Mouse (Mus musculus) CH12.LX (cell line): ENCODE measurements at regions not wholly inside any gene's neighbourhood (a gene's known extent, or its start where the extent isn't known, plus 50 kb on each side); places are given as distances from the start of the nearest gene placed in this dataset.

ENCODE experiments used
- DNase-seq: peaks from one replicate; pipeline ENCODE4 v3.0.0-alpha.2; 2013; ENCODE audit errors: extremely low read depth
- H3K27ac ChIP-seq: 2 replicates; pipeline ENCODE4 v1.5.1; 2012; ENCODE audit warnings: low read depth, mild to moderate bottlenecking, control low read depth, moderate library complexity; ENCODE audit not compliant: insufficient read depth
- H3K27me3 ChIP-seq: replicated peaks from 2 replicates; pipeline ENCODE3; 2012; ENCODE audit warnings: inconsistent platforms
- H3K36me3 ChIP-seq, 2 experiments: replicated peaks in 1 of 2; 2 replicates each; pipeline versions ENCODE3 to v1.6.1; 2012; ENCODE audit warnings: inconsistent platforms in 1 of 2, low read length in 1 of 2, mild to moderate bottlenecking in 1 of 2, mixed read lengths in 1 of 2, moderate library complexity in 1 of 2; ENCODE audit not compliant: control insufficient read depth in 1 of 2, insufficient read depth in 1 of 2
- H3K4me1 ChIP-seq, 2 experiments: 2 replicates each; pipeline ENCODE4 v1.6.1; 2012; ENCODE audit warnings: inconsistent platforms in 1 of 2, moderate library complexity in 1 of 2; ENCODE audit not compliant: insufficient read depth in 2 of 2, control insufficient read depth in 1 of 2
- H3K4me2 ChIP-seq: 2 replicates; pipeline ENCODE4 v1.6.1; 2012; ENCODE audit warnings: low read depth, mild to moderate bottlenecking, control low read depth; ENCODE audit not compliant: poor library complexity, insufficient read depth, severe bottlenecking
- H3K4me3 ChIP-seq, 3 experiments: fragments of 150-350 bp in 1 of 3; sonication (generic) in 1 of 3; replicated peaks in 1 of 3; 2 replicates each; pipeline versions ENCODE3 to v1.5.1; 2011 to 2012; ENCODE audit warnings: low read depth in 2 of 3, low read length in 2 of 3, mild to moderate bottlenecking in 2 of 3, moderate library complexity in 2 of 3, control low read depth in 1 of 3, improper control_type of control experiment in 1 of 3, inconsistent platforms in 1 of 3, mixed read lengths in 1 of 3; ENCODE audit not compliant: poor library complexity in 1 of 3
- H3K79me2 ChIP-seq: replicated peaks from 2 replicates; pipeline ENCODE4 v1.6.1; 2012; ENCODE audit warnings: mild to moderate bottlenecking, moderate library complexity; ENCODE audit not compliant: control insufficient read depth, poor library complexity, insufficient read depth, severe bottlenecking; ENCODE audit errors: extremely low read depth
- H3K9ac ChIP-seq: 2 replicates; pipeline ENCODE4 v1.6.1; 2012; ENCODE audit warnings: low read depth, mild to moderate bottlenecking, control low read depth, moderate library complexity; ENCODE audit not compliant: insufficient read depth
- H3K9me3 ChIP-seq: replicated peaks from 2 replicates; pipeline ENCODE3; 2012; ENCODE audit warnings: low read length, inconsistent platforms, mixed read lengths
- EP300 ChIP-seq: IDR thresholded peaks from 2 replicates; pipeline ENCODE4 v1.6.1; 2011; ENCODE audit warnings: low read length, improper control_type of control experiment
- IRF4 ChIP-seq: IDR thresholded peaks from 2 replicates; pipeline ENCODE4 v1.6.1; 2014; ENCODE audit warnings: low read depth, mild to moderate bottlenecking, inconsistent platforms, low read length, improper control_type of control experiment
- JUN ChIP-seq: IDR thresholded peaks from 2 replicates; pipeline ENCODE4 v1.6.1; 2011; ENCODE audit warnings: low read depth, mild to moderate bottlenecking, low read length, improper control_type of control experiment, moderate library complexity; ENCODE audit not compliant: insufficient read depth
- JUND ChIP-seq: conservative IDR thresholded peaks from 2 replicates; pipeline ENCODE4 v1.6.1; 2011; ENCODE audit warnings: low read depth, low read length, improper control_type of control experiment
- KAT2A ChIP-seq: IDR thresholded peaks from 2 replicates; pipeline ENCODE4 v1.6.1; 2012; ENCODE audit warnings: low read length, improper control_type of control experiment, inconsistent platforms; ENCODE audit not compliant: insufficient replicate concordance
- MAX ChIP-seq: IDR thresholded peaks from 2 replicates; pipeline ENCODE4 v1.6.1; 2011; ENCODE audit warnings: low read length, improper control_type of control experiment
- MAZ ChIP-seq: IDR thresholded peaks from 2 replicates; pipeline ENCODE4 v1.6.1; 2012; ENCODE audit warnings: low read depth, mild to moderate bottlenecking, inconsistent platforms, low read length, improper control_type of control experiment, moderate library complexity
- MXI1 ChIP-seq: IDR thresholded peaks from 2 replicates; pipeline ENCODE4 v1.6.1; 2011; ENCODE audit warnings: mild to moderate bottlenecking, low read depth, low read length, improper control_type of control experiment
- PAX5 ChIP-seq: IDR thresholded peaks from 2 replicates; pipeline ENCODE4 v1.6.1; 2012; ENCODE audit warnings: low read length, inconsistent platforms, mixed read lengths
- POLR2AphosphoS2 ChIP-seq: IDR thresholded peaks from 2 replicates; pipeline ENCODE4 v1.6.1; 2011; ENCODE audit warnings: low read depth, low read length, improper control_type of control experiment
- RAD21 ChIP-seq: IDR thresholded peaks from 2 replicates; pipeline ENCODE4 v1.6.1; 2011; ENCODE audit warnings: low read depth, mild to moderate bottlenecking, low read length, improper control_type of control experiment, moderate library complexity
- TBP ChIP-seq: conservative IDR thresholded peaks from 2 replicates; pipeline ENCODE4 v1.6.1; 2011; ENCODE audit warnings: low read depth, low read length, improper control_type of control experiment
- TCF12 ChIP-seq: IDR thresholded peaks from 2 replicates; pipeline ENCODE4 v1.6.1; 2014; ENCODE audit warnings: low read depth, mild to moderate bottlenecking, inconsistent platforms, low read length, improper control_type of control experiment
- UBTF ChIP-seq: IDR thresholded peaks from 2 replicates; pipeline ENCODE4 v1.6.1; 2012; ENCODE audit warnings: low read depth, mild to moderate bottlenecking, inconsistent platforms, low read length, improper control_type of control experiment, moderate library complexity
- USF1 ChIP-seq: IDR thresholded peaks from 2 replicates; pipeline ENCODE4 v1.6.1; 2014; ENCODE audit warnings: low read depth, mild to moderate bottlenecking, inconsistent platforms, low read length, improper control_type of control experiment
- USF2 ChIP-seq: conservative IDR thresholded peaks from 2 replicates; pipeline ENCODE4 v1.6.1; 2011; ENCODE audit warnings: low read depth, low read length, improper control_type of control experiment
- ZC3H11A ChIP-seq: IDR thresholded peaks from 2 replicates; pipeline ENCODE4 v1.6.1; 2012; ENCODE audit warnings: low read depth, mild to moderate bottlenecking, inconsistent platforms, low read length, improper control_type of control experiment
- dilution Hi-C: fragments of 300-500 bp; cut with MboI; formaldehyde crosslinking; loops from 2 replicates; pipeline ENCODE4 v1.14.3; 2020; ENCODE audit warnings: low sequenced_read_pairs; ENCODE audit not compliant: extremely low pct_unique_long_range_greater_than_20kb, extremely low pct_ligation_motif_present
- in situ Hi-C: fragments of 300-500 bp; cut with MboI; formaldehyde crosslinking; loops from 3 replicates; pipeline ENCODE4 v1.14.3; 2019; ENCODE audit warnings: low sequenced_read_pairs, low pct_ligation_motif_present, low pct_unique_long_range_greater_than_20kb, mixed read lengths

DNA sequence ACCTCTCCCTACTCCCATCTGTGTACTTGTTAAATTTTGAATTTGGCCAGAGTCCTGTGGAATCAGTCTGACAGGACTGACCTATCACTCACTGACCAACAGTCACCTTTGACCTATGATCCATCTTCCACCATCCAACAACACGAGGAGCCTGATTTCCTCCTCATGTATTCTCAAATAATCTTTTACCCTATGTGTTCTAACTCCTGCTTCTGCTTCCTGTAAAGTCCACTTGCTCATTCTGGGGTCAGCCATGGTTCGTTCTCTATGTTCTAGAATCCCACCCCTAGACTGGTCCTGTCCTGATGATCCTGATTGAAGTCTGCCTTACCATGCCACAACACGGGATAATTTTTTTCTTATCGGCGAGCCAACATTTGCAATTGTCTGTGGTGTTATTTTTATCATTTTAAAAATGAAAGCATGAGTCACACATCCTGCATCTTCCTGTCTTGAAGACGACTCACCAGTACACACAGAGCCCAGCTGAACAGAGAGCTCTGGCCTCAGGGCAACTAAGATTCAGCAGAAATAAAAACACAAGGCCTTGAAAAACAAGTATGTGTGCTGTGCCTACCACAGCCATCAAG lies 86.8 kb upstream of the Nbea start:
- Histone ChIP-seq H3K9ac (no peak overlapping the region), H3K4me3 (no peak overlapping the region), H3K36me3 (no peaks in the 10 kb centered on the region), H3K27me3 (no peaks in the 10 kb centered on the region), H3K4me2 (no peak overlapping the region), H3K27ac (no peak overlapping the region), H3K4me1 (no peaks in the 10 kb centered on the region), H3K79me2 (no peaks in the 10 kb centered on the region)
- DNase-seq, result no peak
- dilution Hi-C loops, result no loop called here
- TF ChIP-seq RAD21 (no peak), TBP (no peak), KAT2A (no peak), EP300 (no peak), JUND (no peak), JUN (no peak)
- TF ChIP-seq, all 38 proteins: peak for 0
- H3K9me3 ChIP-seq, result peaks cover 40% of the 10 kb centered on the region
- in situ Hi-C loops, result no loop called here

DNA sequence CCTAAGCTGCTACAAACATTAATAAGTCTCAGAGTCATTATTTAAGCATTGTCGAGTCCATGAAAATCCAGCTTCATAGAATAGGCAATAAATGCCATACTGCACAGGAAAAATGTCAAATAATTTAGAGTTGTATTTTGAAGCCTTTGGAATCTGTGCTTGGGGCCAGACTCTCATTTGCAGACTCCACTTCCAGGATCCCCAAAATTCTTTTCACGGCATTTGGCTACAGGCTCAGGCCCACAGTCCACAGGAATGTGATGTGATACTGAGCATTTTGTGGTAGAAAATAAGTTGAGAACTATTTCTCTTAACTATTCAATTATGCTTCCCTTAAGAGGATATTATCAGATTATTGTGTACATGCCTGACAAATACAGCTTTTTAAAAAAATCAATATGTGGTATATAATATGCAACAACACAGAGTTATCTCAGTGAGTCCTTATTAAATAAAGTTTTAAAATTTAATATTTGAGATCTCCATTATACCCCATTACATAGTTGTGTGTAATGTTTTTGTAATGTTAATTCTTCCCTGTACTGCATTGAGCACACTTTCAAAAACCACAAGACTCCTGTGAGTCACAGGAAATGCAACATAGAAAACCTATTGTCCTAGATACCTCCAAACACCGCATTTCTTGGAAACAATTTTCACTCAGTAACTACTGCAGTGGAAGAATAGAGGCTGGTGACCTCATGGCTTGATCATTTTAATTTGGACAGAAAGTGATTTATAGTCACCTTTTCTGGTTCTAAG lies 78.5 kb upstream of the Nbea start:
- H3K4me3 ChIP-seq, result no peak overlapping the region
- in situ Hi-C loops, result no loop called here
- H3K9me3 ChIP-seq, result peaks cover 47% of the 10 kb centered on the region
- H3K9ac ChIP-seq, result no peak overlapping the region
- H3K4me2 ChIP-seq, result no peak overlapping the region
- no peaks in the 10 kb centered on the region for H3K36me3 ChIP-seq
- TF ChIP-seq UBTF, result no peak
- no peak for TF ChIP-seq IRF4
- no peak for TF ChIP-seq MAX
- no peak for TF ChIP-seq PAX5
- TF ChIP-seq, all 38 proteins: peak for 0
- no peaks in the 10 kb centered on the region for H3K79me2 ChIP-seq
- H3K27me3 ChIP-seq, result no peaks in the 10 kb centered on the region
- no peak for DNase-seq
- no peaks in the 10 kb centered on the region for H3K4me1 ChIP-seq
- dilution Hi-C loops, result no loop called here
- no peak overlapping the region for H3K27ac ChIP-seq

DNA sequence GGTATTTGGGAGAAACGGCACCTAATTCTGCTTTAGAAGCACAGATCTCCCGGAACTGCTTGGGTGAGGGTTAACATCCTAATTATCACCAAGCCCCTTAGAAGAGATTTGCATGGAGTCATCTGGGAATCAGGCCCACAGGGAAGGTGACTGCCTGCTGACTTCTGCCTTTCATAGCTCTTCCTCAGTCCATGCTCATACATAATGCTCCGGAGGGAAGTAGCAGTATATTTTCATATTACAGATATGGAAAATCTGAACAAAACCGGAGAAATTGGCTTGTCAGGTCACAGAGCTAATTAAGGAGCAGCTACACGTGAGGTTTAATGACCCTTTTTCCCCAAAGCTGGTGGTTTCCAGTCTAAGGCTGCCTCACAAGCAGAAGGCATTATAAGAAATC lies 72.8 kb upstream of the Nbea start:
- dilution Hi-C loops, result no loop called here
- Histone ChIP-seq H3K4me3 (no peak overlapping the region), H3K27me3 (no peaks in the 10 kb centered on the region), H3K36me3 (no peaks in the 10 kb centered on the region), H3K4me1 (no peaks in the 10 kb centered on the region)
- in situ Hi-C loops, result no loop called here
- TF ChIP-seq MAZ (no peak), TCF12 (no peak), MXI1 (no peak), USF2 (no peak), POLR2AphosphoS2 (no peak), PAX5 (no peak), RAD21 (no peak), MAX (no peak), USF1 (no peak), JUND (no peak), ZC3H11A (no peak)
- TF ChIP-seq, all 38 proteins: peak for 0
- H3K9ac ChIP-seq, result no peak overlapping the region
- no peak overlapping the region for H3K27ac ChIP-seq
- H3K79me2 ChIP-seq, result no peaks in the 10 kb centered on the region
- no peak overlapping the region for H3K4me2 ChIP-seq
- peaks cover 50% of the 10 kb centered on the region for H3K9me3 ChIP-seq
- no peak for DNase-seq
